Mouse (Mus musculus): Measurements from ENCODE around the gene Glipr2. TPM values are rescaled to one million over a fixed set of nuclear protein-coding genes. Genes with fewer than 3 reads are reported as not detected.

The Glipr2 gene
- polyA plus RNA-seq, 1 experiment from 2014 or later, result 20.4 TPM

DNA sequence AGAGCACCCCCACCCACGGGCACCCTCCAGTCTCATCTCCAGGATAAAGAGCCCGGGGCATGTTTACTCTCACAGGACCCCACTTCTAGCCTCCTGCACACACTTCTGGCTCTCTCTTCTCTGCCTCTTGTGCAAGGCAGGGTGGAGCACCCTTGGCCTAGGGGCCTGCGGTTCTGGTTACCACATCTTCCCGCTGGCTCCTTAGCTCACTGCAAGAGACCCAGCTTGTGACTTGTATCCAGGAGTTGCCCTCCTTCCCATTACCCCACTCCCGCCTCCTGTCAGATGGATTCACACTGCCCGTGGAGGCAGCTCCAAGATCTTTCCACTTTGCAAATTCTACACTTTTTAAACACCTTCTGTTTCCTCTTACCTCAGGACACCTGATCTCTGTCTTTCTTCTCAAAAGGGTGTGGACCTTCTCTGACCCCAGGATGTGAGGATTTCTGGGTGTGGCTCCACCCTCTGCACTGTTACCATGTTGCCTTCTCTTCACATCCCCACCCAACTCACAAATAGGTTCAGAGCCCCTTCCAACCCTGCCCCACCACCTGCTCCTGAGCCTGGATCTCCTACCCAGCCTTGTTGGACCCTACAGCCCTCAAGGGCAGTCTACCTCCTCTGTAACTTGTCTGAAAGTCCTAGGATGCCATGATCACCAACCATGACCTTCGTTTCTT, 8.8 kb downstream of the Glipr2 start:
- ATAC-seq (peak; percentile 16; the same call in 1 of the 2 replicates), DNase-seq (no peak)
- no peak overlapping the region for H3K4me3 ChIP-seq (ENCODE audit: low read depth, low read length)
- H3K27me3 ChIP-seq (ENCODE audit: insufficient read depth, low read length), result no peaks in the 10 kb centered on the region
- peaks cover 77% of the 10 kb centered on the region for H3K4me1 ChIP-seq (ENCODE audit: insufficient read depth)
- peak overlapping the region; percentile 71 for H3K4me2 ChIP-seq (ENCODE audit: low read depth, low read length)
- no peaks in the 10 kb centered on the region for H3K9me3 ChIP-seq (ENCODE audit: low read length)
- 66% methylated on average over 7 of the region's 7 CpGs for WGBS (ENCODE audit: insufficient replicate concordance)
- peaks cover 14% of the 10 kb centered on the region for H3K36me3 ChIP-seq (replicated peaks; ENCODE audit: insufficient read depth, low read length)
- H3K9ac ChIP-seq (replicated peaks), result peak overlapping the region; percentile 34
- peak overlapping the region; percentile 96 for H3K27ac ChIP-seq (ENCODE audit: low read depth)
- TF ChIP-seq EP300 (IDR thresholded peaks at IDR 0.05; ENCODE audit: low read depth) (no peak), CTCF (IDR thresholded peaks at IDR 0.05; ENCODE audit: low read depth) (no peak)

DNA sequence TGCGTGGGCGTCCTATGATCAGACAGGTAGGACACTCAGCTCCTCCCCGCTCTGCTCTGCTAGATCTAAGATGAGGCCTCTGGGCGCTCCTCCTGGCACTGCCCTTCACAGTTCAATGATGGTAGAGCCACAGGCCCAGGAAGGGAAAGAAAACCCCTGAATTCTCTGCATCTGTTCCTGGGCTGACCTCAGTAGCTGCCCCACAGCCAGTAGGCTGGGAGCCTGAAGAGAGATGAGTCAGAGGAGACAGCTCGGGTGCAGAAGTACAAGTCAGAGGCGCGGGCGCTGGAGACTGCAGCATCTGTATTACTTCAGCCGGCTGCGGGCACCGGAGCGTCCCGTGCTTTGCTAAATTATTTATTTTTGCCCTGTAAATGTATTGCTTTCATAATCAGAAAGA, 11.4 kb downstream of the Glipr2 start:
- 86% methylated on average over 13 of the region's 13 CpGs for WGBS (ENCODE audit: insufficient replicate concordance)
- H3K27ac ChIP-seq (ENCODE audit: low read depth), result no peak overlapping the region; the same call in 1 of the 2 replicates
- DNase-seq (no peak), ATAC-seq (no peak)
- peaks cover 72% of the 10 kb centered on the region for H3K4me1 ChIP-seq (ENCODE audit: insufficient read depth)
- no peak for TF ChIP-seq EP300 (IDR thresholded peaks at IDR 0.05; ENCODE audit: low read depth)
- TF ChIP-seq CTCF (IDR thresholded peaks at IDR 0.05; ENCODE audit: low read depth), result no peak
- no peak overlapping the region for H3K9ac ChIP-seq (replicated peaks)
- no peak overlapping the region for H3K4me3 ChIP-seq (ENCODE audit: low read depth, low read length)
- H3K27me3 ChIP-seq (ENCODE audit: insufficient read depth, low read length), result no peaks in the 10 kb centered on the region
- H3K4me2 ChIP-seq (ENCODE audit: low read depth, low read length), result no peak overlapping the region
- H3K36me3 ChIP-seq (replicated peaks; ENCODE audit: insufficient read depth, low read length), result peaks cover 18% of the 10 kb centered on the region
- H3K9me3 ChIP-seq (ENCODE audit: low read length), result no peaks in the 10 kb centered on the region

DNA sequence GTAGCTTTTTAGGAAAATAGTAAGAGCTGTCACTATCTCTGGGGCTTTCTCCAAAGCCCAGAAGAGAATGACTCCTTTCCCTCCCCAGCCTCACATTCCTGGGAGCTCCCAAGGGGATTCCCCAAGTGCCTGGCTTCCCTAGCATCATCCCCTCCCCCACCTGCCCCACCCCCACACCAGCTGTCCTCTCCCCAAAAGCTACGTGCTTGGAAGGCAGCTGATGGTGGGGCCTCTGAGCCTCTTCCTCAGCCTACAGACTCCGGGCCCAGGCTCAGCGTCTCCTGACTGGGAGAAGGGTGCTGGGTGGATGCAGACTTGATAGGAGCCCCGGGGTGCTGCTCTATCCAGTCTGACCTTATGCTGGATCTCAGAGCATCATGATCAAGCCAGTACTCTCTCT, 12.2 kb downstream of the Glipr2 start:
- peaks cover 72% of the 10 kb centered on the region for H3K4me1 ChIP-seq (ENCODE audit: insufficient read depth)
- H3K4me3 ChIP-seq (ENCODE audit: low read depth, low read length), result no peak overlapping the region
- H3K36me3 ChIP-seq (replicated peaks; ENCODE audit: insufficient read depth, low read length), result peaks cover 20% of the 10 kb centered on the region
- no peak overlapping the region for H3K4me2 ChIP-seq (ENCODE audit: low read depth, low read length)
- H3K9me3 ChIP-seq (ENCODE audit: low read length), result no peaks in the 10 kb centered on the region
- TF ChIP-seq CTCF (IDR thresholded peaks at IDR 0.05; ENCODE audit: low read depth) (no peak), EP300 (IDR thresholded peaks at IDR 0.05; ENCODE audit: low read depth) (no peak)
- H3K9ac ChIP-seq (replicated peaks), result 0 out of 2 replicates have a peak overlapping the region, but pooled peaks have one; percentile 16
- 39% methylated on average over 4 of the region's 4 CpGs for WGBS (ENCODE audit: insufficient replicate concordance)
- ATAC-seq (no peak), DNase-seq (no peak)
- H3K27me3 ChIP-seq (ENCODE audit: insufficient read depth, low read length), result no peaks in the 10 kb centered on the region
- H3K27ac ChIP-seq (ENCODE audit: low read depth), result peak overlapping the region; percentile 34; the same call in 1 of the 2 replicates

DNA sequence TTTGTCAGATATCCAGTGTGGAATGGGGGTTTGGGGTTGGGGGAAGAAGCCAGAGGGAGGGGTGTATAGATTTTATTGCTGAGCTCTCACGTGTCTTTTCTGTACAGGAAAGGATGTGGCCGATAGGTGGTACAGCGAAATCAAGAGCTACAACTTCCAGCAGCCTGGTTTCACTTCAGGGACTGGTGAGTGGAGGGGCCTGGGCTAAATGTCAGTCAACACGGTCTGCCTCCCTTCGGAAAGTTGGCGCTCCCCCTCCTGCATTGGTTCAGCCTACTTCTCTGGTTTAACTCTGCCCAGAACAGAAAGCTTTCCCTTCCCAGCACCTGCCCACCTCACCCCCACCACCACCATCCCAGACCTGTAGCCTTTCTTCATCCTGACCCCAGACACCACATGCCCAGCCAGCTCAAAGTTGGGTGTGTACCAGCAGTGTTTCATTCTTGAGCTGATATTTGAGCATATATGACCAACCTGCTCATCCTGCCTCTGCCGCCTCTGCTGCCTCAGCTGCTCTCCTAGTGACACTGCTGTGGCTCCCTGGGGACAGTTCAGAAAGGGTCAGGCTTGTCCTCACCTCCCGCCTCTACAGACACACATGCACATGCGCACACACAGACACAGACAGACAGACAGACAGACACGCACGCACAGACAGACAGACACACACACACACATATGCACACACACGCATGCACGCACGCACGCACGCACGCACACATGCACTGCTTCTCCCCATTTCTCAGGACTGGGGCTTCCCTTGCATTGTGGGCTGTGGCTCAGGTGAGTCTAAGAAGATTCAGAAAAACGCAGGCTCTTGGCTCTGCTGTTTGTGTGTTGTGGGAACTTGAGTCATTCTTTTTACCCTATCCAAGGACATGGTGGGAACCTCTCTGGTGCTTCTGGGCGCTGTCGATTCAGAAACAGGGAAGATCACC, 13.5 kb downstream of the Glipr2 start:
- Histone ChIP-seq H3K27ac (ENCODE audit: low read depth) (peak overlapping the region; percentile 16; the same call in 1 of the 2 replicates), H3K9ac (replicated peaks) (no peak overlapping the region), H3K36me3 (replicated peaks; ENCODE audit: insufficient read depth, low read length) (peaks cover 20% of the 10 kb centered on the region), H3K4me2 (ENCODE audit: low read depth, low read length) (no peak overlapping the region), H3K4me3 (ENCODE audit: low read depth, low read length) (no peak overlapping the region), H3K9me3 (ENCODE audit: low read length) (no peaks in the 10 kb centered on the region), H3K27me3 (ENCODE audit: insufficient read depth, low read length) (no peaks in the 10 kb centered on the region), H3K4me1 (ENCODE audit: insufficient read depth) (peaks cover 66% of the 10 kb centered on the region)
- ATAC-seq, result no peak
- no peak for TF ChIP-seq CTCF (IDR thresholded peaks at IDR 0.05; ENCODE audit: low read depth)
- TF ChIP-seq EP300 (IDR thresholded peaks at IDR 0.05; ENCODE audit: low read depth), result no peak
- no peak for DNase-seq
- 86% methylated on average over 20 of the region's 20 CpGs for WGBS (ENCODE audit: insufficient replicate concordance)

DNA sequence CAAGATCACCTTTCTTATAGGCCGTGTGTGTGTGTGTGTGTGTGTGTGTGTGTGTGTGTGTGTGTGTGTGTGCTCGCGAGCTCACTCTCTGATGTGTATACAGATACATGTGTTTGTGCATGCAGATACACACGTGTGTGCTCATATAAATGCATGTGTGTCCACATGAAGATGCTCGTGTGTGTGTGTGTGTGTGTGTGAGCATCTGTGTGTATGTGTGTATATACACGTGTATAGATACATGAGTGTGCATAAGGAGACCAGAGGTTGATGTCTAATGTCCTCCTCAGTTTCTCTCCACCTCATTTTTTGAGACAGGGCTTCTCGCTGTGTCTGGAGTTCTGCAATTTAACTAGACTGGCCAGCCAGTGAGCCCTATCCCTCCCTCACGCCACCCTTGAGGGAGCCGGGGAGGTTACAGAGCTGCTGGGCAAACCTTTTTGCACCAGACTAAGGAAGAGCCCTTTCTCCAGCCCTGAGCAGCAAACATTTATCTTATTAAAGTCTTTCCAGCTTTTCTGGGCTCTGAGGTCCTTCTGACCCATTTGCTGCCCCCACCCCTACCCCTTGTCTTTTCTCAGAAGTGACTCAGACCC, 14.4 kb downstream of the Glipr2 start:
- TF ChIP-seq EP300 (IDR thresholded peaks at IDR 0.05; ENCODE audit: low read depth) (no peak), CTCF (IDR thresholded peaks at IDR 0.05; ENCODE audit: low read depth) (no peak)
- Histone ChIP-seq H3K4me3 (ENCODE audit: low read depth, low read length) (no peak overlapping the region), H3K9ac (replicated peaks) (peak overlapping the region; percentile 27; the same call in 1 of the 2 replicates), H3K9me3 (ENCODE audit: low read length) (no peaks in the 10 kb centered on the region), H3K36me3 (replicated peaks; ENCODE audit: insufficient read depth, low read length) (peaks cover 20% of the 10 kb centered on the region), H3K4me2 (ENCODE audit: low read depth, low read length) (peak overlapping the region; percentile 46), H3K27me3 (ENCODE audit: insufficient read depth, low read length) (no peaks in the 10 kb centered on the region), H3K27ac (ENCODE audit: low read depth) (peak overlapping the region; percentile 88), H3K4me1 (ENCODE audit: insufficient read depth) (peaks cover 60% of the 10 kb centered on the region)
- ATAC-seq (no peak), DNase-seq (no peak)
- WGBS (ENCODE audit: insufficient replicate concordance), result 56% methylated on average over 9 of the region's 9 CpGs
